Mouse (Mus musculus): ENCODE data around the gene Fbn1.

- TF ChIP-seq EP300 (optimal IDR thresholded peaks at IDR 0.05) (no peak), CTCF (IDR thresholded peaks at IDR 0.05; ENCODE audit: low read depth) (no peak)
Observed at GRCm38 (mm10) chr2:125325125-125325855, 182.5 kb downstream of the Fbn1 start.

Data from stomach, postnatal 0 days (tissue).